Mouse (Mus musculus) liver, adult 2 months (tissue): ENCODE results near the gene Elovl6. TPM values are rescaled to one million over a fixed set of nuclear protein-coding genes. Genes with fewer than 3 reads are reported as not detected.
A peak's percentile ranks its signal among the peaks of the same experiment; 100 is the strongest.

Experiments
- DNase-seq: peaks from one replicate; pipeline ENCODE4 v3.0.0-alpha.2; 2011; ENCODE audit warnings: low read depth, low spot score; ENCODE audit errors: extremely low read depth
- H3K27ac ChIP-seq: fragments of 200-500 bp; replicated peaks from 2 replicates; pipeline ENCODE4 v1.5.1; 2012; ENCODE audit warnings: low read depth, mild to moderate bottlenecking, control low read depth, inconsistent platforms, low read length; ENCODE audit not compliant: insufficient read depth
- H3K27me3 ChIP-seq: fragments of 200-500 bp; 2 replicates; pipeline ENCODE4 v1.6.1; 2012; ENCODE audit warnings: mild to moderate bottlenecking, moderate library complexity, low read length, inconsistent platforms; ENCODE audit not compliant: control insufficient read depth, insufficient read depth
- H3K36me3 ChIP-seq: fragments of 200-500 bp; 2 replicates; pipeline ENCODE4 v1.6.1; 2012; ENCODE audit warnings: low read length, inconsistent platforms; ENCODE audit not compliant: control insufficient read depth, insufficient read depth
- H3K4me1 ChIP-seq: fragments of 200-500 bp; 2 replicates; pipeline ENCODE4 v1.6.1; 2011; ENCODE audit warnings: low read length; ENCODE audit not compliant: control insufficient read depth, insufficient read depth
- H3K4me3 ChIP-seq: fragments of 200-500 bp; 2 replicates; pipeline ENCODE4 v1.5.1; 2011; ENCODE audit warnings: low read depth, mild to moderate bottlenecking, control low read depth, low read length, moderate library complexity; ENCODE audit not compliant: insufficient read depth
- H3K79me2 ChIP-seq: fragments of 200-500 bp; 2 replicates; pipeline ENCODE4 v1.6.1; 2012; ENCODE audit warnings: inconsistent platforms, mild to moderate bottlenecking, low read length, moderate library complexity; ENCODE audit not compliant: control insufficient read depth, insufficient read depth
- H3K9ac ChIP-seq: fragments of 200-500 bp; 2 replicates; pipeline ENCODE4 v1.6.1; 2012; ENCODE audit warnings: low read depth, mild to moderate bottlenecking, control low read depth, inconsistent platforms, low read length
- CTCF ChIP-seq: fragments of 200-500 bp; IDR thresholded peaks from 2 replicates; pipeline ENCODE4 v1.5.1; 2011; ENCODE audit warnings: low read depth, low read length, control low read depth
- POLR2A ChIP-seq: fragments of 200-500 bp; IDR thresholded peaks from 2 replicates; pipeline ENCODE4 v1.6.1; 2011; ENCODE audit warnings: low read length, control low read depth; ENCODE audit not compliant: insufficient read depth; ENCODE audit errors: extremely low read depth
- WGBS: fragments of 180-500 bp; shearing (Covaris S2); methylation state at CpG from one replicate; pipeline ENCODE4 v1.1.7; 2018; 5-methylcytosine and 5-hydroxymethylcytosine counted together
- polyA plus RNA-seq: library from polyadenylated mRNA; depleted of rRNA; stranded (reverse); fragments of >200 nt; gene quantifications from 2 replicates; pipeline ENCODE4 v1.2.3, GENCODE M21; 2012
- total RNA-seq: library from RNA; depleted of rRNA; stranded (reverse); fragments of >200 nt; gene quantifications from 2 replicates; pipeline ENCODE4 v1.2.3, GENCODE M21; 2014

Gene Elovl6
- total and polyA plus RNA-seq, 2 experiments = 44.3 to 70.5 TPM

DNA sequence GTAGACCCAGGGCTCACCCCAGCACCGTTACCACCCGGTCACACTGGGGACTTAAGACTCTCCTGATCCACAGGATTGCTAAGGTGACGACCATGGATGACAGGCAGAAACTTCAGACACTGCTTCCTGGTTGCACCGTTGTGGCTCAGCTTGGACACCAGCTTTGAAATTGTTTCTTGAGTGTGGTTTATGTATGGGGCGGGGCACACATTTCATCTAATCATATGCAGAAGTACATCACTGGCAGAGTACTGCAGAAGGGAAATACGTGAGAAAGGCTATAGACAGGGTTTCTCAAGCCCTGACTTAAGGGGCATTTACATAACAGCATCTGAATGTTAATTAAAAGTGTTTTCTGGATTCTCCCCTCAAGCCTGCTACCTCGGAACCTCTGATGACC lies 81.6 kb downstream of the Elovl6 start:
- Histone ChIP-seq H3K27me3 (no peaks in the 10 kb centered on the region), H3K36me3 (peaks cover 62% of the 10 kb centered on the region), H3K4me3 (no peak overlapping the region), H3K4me1 (peaks cover 2% of the 10 kb centered on the region; the same call in 1 of the 2 replicates), H3K79me2 (no peaks in the 10 kb centered on the region; the same call in 1 of the 2 replicates), H3K9ac (no peak overlapping the region), H3K27ac (no peak overlapping the region)
- no peak for DNase-seq
- TF ChIP-seq CTCF (no peak), POLR2A (no peak)
- WGBS = 80% methylated on average over 7 of the region's 7 CpGs

DNA sequence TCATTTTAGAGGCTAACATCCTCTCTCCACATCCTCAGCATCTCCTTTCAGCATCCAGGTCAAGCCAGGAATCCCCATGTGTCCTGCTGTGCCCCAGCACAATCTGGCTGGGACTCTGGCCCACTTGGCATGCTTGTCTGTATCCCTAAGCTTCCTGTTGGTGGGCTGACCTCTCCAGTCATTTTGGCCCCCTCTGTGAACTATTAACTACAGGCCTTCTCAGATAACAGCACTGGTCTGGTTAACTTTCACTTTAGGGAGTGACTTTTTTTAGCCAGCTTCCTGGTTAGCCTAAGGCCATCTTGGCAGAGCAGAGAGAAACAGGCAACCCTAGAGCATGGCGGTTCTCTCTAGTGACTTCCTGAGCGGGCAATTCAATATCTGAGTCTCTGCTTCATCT lies 82.1 kb downstream of the Elovl6 start:
- WGBS = 20% methylated on average over 2 of the region's 2 CpGs
- Histone ChIP-seq H3K9ac (no peak overlapping the region), H3K27me3 (no peaks in the 10 kb centered on the region), H3K4me1 (peaks cover 2% of the 10 kb centered on the region; the same call in 1 of the 2 replicates), H3K36me3 (peaks cover 61% of the 10 kb centered on the region), H3K27ac (no peak overlapping the region), H3K4me3 (no peak overlapping the region), H3K79me2 (no peaks in the 10 kb centered on the region; the same call in 1 of the 2 replicates)
- peak; percentile 84 for DNase-seq
- TF ChIP-seq CTCF = no peak
- no peak for TF ChIP-seq POLR2A

GRCm38 (mm10) chr3:129617450-129617849 lies 85.3 kb downstream of the Elovl6 start:
- 81% methylated on average over 11 of the region's 11 CpGs for WGBS
- no peak for TF ChIP-seq POLR2A
- no peak for TF ChIP-seq CTCF

GRCm38 (mm10) chr3:129619194-129619775 lies 87.1 kb downstream of the Elovl6 start:
- Histone ChIP-seq H3K27ac (no peak overlapping the region), H3K4me3 (no peak overlapping the region), H3K4me1 (no peaks in the 10 kb centered on the region), H3K79me2 (no peaks in the 10 kb centered on the region), H3K27me3 (no peaks in the 10 kb centered on the region), H3K36me3 (peaks cover 41% of the 10 kb centered on the region), H3K9ac (no peak overlapping the region)
- no peak for TF ChIP-seq CTCF
- no peak for TF ChIP-seq POLR2A
- WGBS = 92% methylated on average over 16 of the region's 16 CpGs
- DNase-seq = no peak

More at GRCm38 (mm10) chr3:129617450-129617849, 85.3 kb downstream of the Elovl6 start:
- peaks cover 2% of the 10 kb centered on the region; the same call in 1 of the 2 replicates for H3K4me1 ChIP-seq
- H3K4me3 ChIP-seq = no peak overlapping the region
- peaks cover 44% of the 10 kb centered on the region for H3K36me3 ChIP-seq
- no peaks in the 10 kb centered on the region; the same call in 1 of the 2 replicates for H3K79me2 ChIP-seq
- no peak for DNase-seq
- H3K9ac ChIP-seq = no peak overlapping the region
- no peak overlapping the region for H3K27ac ChIP-seq
- no peaks in the 10 kb centered on the region for H3K27me3 ChIP-seq

DNA sequence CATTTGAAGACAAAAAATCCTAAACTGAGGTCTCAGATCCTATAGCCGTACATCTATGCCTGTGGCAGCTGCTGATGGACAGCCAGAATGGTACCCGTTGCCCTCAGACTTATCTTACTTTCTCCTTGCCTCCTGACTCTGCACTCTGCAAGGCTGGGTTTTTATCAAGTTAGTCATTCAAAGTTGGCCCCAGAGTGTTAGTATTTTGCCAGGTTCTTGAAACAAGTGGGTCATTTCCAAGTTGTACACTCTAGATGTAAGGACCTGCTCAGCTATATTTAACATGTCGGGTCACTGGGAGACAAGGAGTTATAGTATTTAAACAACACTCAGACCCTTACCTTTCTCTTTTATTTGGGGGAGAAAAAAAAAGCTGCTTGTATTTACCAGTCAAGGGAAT lies 88.6 kb downstream of the Elovl6 start:
- WGBS = 69% methylated on average over 3 of the region's 3 CpGs
- DNase-seq = no peak
- no peak overlapping the region for H3K27ac ChIP-seq
- no peak overlapping the region for H3K4me3 ChIP-seq
- no peak overlapping the region for H3K9ac ChIP-seq
- TF ChIP-seq POLR2A (no peak), CTCF (no peak)
- peaks cover 39% of the 10 kb centered on the region for H3K36me3 ChIP-seq
- H3K4me1 ChIP-seq = no peaks in the 10 kb centered on the region
- no peaks in the 10 kb centered on the region for H3K79me2 ChIP-seq
- H3K27me3 ChIP-seq = no peaks in the 10 kb centered on the region

- H3K27ac ChIP-seq = no peak overlapping the region
- peaks cover 42% of the 10 kb centered on the region for H3K36me3 ChIP-seq
- H3K4me3 ChIP-seq = no peak overlapping the region
- H3K9ac ChIP-seq = no peak overlapping the region
- no peaks in the 10 kb centered on the region for H3K4me1 ChIP-seq
- 69% methylated on average over 5 of the region's 5 CpGs for WGBS
- no peaks in the 10 kb centered on the region for H3K79me2 ChIP-seq
- no peak for DNase-seq
- H3K27me3 ChIP-seq = no peaks in the 10 kb centered on the region
- TF ChIP-seq POLR2A (no peak), CTCF (no peak)
Observed at GRCm38 (mm10) chr3:129621255-129621654, 89.1 kb downstream of the Elovl6 start.
